Mouse (Mus musculus) liver, postnatal 0 days (tissue): ENCODE data around the gene Olfr520.

Source experiments
- CTCF ChIP-seq: sonication (generic); IDR thresholded peaks from 2 replicates; pipeline ENCODE4 v1.5.1; 2016; ENCODE audit warnings: antibody characterized with exemption, low read depth
- EP300 ChIP-seq: IDR thresholded peaks from 2 replicates; pipeline ENCODE4 v1.6.1; 2016; ENCODE audit warnings: antibody characterized with exemption, low read depth, mild to moderate bottlenecking

- TF ChIP-seq CTCF = no peak
- TF ChIP-seq EP300 = no peak
Measured at GRCm38 (mm10) chr7:99729973-99730372, at the start of gene Olfr520.
